Mouse (Mus musculus): ENCODE data around the gene Spop. TPM values are rescaled to one million over a fixed set of nuclear protein-coding genes. Genes with fewer than 3 reads are reported as not detected.
A peak's percentile ranks its signal among the peaks of the same experiment; 100 is the strongest.

Spop gene
- polyA plus RNA-seq, 1 experiment from 2014 or later: 77.8 TPM

DNA sequence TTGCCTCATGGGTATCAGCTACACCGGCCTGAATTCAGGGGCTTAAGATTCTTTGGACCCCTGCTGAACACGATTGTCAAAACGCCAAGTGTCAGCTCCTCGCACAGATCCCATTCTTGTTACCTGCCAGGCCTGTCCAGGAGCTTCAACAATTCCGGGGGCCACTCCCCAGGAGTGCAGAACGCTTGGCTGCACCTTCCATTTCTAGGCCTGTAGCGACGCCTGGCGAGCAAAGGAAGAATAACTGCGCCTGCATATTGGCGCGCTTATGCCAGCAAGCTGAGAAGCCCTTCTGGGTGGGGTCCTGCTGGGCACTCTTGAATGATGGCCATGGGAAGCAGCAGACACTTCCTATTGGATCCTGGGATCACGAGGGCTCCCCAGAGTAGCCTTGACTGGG is 107.7 kb downstream of the Spop start:
- 0 out of 2 replicates have a peak, but pooled peaks cover 5% of the 10 kb centered on the region for H3K4me1 ChIP-seq (replicated peaks; ENCODE audit: insufficient read depth, low read length)
- no peak overlapping the region for H3K27ac ChIP-seq
- WGBS: 1% methylated on average over 13 of the region's 13 CpGs
- H3K27me3 ChIP-seq (ENCODE audit: insufficient read depth, low read length): 0 out of 2 replicates have a peak, but pooled peaks cover 8% of the 10 kb centered on the region
- H3K36me3 ChIP-seq (ENCODE audit: insufficient read depth, low read length): no peaks in the 10 kb centered on the region
- H3K4me3 ChIP-seq (replicated peaks; ENCODE audit: low read depth, low read length): peak overlapping the region; percentile 13; the same call in 1 of the 2 replicates
- DNase-seq (ENCODE audit: low spot score): peak; percentile 83
- ATAC-seq (replicated peaks; ENCODE audit: low FRiP score, low read depth): peak; percentile 55
- H3K9ac ChIP-seq (ENCODE audit: low read depth, low read length): no peak overlapping the region
- TF ChIP-seq CTCF (IDR thresholded peaks at IDR 0.05; ENCODE audit: low read depth): peak; percentile 90
- H3K4me2 ChIP-seq (ENCODE audit: low read length): peak overlapping the region; percentile 47
- no peaks in the 10 kb centered on the region for H3K9me3 ChIP-seq (replicated peaks; ENCODE audit: low read length)

DNA sequence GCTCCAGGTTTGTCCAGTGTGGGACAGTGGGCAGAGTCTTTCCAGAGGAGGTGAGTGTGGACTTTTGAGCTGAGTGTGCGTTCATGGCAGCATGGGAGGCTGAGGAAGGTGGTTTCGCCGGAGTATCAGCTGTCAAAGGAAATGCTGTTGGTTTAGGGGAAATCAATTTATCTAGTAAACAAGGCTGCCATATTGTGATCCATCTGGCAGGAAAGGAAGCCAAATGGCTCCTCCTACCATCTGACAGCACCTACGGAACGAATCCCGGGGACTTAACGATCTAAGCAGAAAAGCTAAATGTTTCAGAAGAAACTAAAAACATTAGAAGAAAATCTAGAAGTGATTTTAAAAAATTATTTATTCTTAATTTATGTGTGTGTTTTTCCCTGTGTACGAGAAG is 113.4 kb downstream of the Spop start:
- 83% methylated on average over 8 of the region's 8 CpGs for WGBS

DNA sequence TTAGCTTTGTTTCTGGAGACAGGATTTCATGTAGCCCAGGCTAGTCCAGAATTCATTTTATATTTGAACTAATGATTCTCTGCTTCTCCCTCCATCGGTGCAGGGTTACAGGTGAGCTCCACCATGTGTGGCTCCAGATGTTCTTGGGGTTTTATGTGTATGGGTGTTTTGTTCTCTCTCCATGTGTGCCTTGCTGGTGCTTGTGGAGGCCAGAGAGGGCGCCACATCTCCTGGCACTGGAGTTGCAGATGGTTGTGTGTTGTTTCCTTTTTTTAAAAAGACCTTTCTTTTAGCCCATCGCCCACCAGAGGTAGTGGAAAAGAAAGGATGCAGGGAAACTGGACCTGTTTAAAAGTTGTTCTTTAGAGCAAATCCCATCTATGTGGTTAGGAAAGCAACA is 114.4 kb downstream of the Spop start:
- H3K4me2 ChIP-seq (ENCODE audit: low read length): no peak overlapping the region
- 83% methylated on average over 3 of the region's 3 CpGs for WGBS
- H3K9ac ChIP-seq (ENCODE audit: low read depth, low read length): no peak overlapping the region
- DNase-seq (ENCODE audit: low spot score): no peak
- no peaks in the 10 kb centered on the region for H3K36me3 ChIP-seq (ENCODE audit: insufficient read depth, low read length)
- H3K9me3 ChIP-seq (replicated peaks; ENCODE audit: low read length): no peaks in the 10 kb centered on the region
- H3K27ac ChIP-seq: no peak overlapping the region
- ATAC-seq (replicated peaks; ENCODE audit: low FRiP score, low read depth): no peak
- peak; percentile 26 for TF ChIP-seq CTCF (IDR thresholded peaks at IDR 0.05; ENCODE audit: low read depth)
- no peak overlapping the region for H3K4me3 ChIP-seq (replicated peaks; ENCODE audit: low read depth, low read length)
- H3K27me3 ChIP-seq (ENCODE audit: insufficient read depth, low read length): peaks cover 4% of the 10 kb centered on the region; the same call in 1 of the 2 replicates
- H3K4me1 ChIP-seq (replicated peaks; ENCODE audit: insufficient read depth, low read length): no peaks in the 10 kb centered on the region

More for the DNA sequence above, 113.4 kb downstream of the Spop start:
- Histone ChIP-seq H3K4me2 (ENCODE audit: low read length) (no peak overlapping the region), H3K4me3 (replicated peaks; ENCODE audit: low read depth, low read length) (no peak overlapping the region), H3K27ac (no peak overlapping the region), H3K36me3 (ENCODE audit: insufficient read depth, low read length) (no peaks in the 10 kb centered on the region), H3K9me3 (replicated peaks; ENCODE audit: low read length) (no peaks in the 10 kb centered on the region), H3K27me3 (ENCODE audit: insufficient read depth, low read length) (no peaks in the 10 kb centered on the region), H3K9ac (ENCODE audit: low read depth, low read length) (no peak overlapping the region), H3K4me1 (replicated peaks; ENCODE audit: insufficient read depth, low read length) (no peaks in the 10 kb centered on the region)
- DNase-seq (ENCODE audit: low spot score) (no peak), ATAC-seq (replicated peaks; ENCODE audit: low FRiP score, low read depth) (no peak)
- no peak for TF ChIP-seq CTCF (IDR thresholded peaks at IDR 0.05; ENCODE audit: low read depth)

DNA sequence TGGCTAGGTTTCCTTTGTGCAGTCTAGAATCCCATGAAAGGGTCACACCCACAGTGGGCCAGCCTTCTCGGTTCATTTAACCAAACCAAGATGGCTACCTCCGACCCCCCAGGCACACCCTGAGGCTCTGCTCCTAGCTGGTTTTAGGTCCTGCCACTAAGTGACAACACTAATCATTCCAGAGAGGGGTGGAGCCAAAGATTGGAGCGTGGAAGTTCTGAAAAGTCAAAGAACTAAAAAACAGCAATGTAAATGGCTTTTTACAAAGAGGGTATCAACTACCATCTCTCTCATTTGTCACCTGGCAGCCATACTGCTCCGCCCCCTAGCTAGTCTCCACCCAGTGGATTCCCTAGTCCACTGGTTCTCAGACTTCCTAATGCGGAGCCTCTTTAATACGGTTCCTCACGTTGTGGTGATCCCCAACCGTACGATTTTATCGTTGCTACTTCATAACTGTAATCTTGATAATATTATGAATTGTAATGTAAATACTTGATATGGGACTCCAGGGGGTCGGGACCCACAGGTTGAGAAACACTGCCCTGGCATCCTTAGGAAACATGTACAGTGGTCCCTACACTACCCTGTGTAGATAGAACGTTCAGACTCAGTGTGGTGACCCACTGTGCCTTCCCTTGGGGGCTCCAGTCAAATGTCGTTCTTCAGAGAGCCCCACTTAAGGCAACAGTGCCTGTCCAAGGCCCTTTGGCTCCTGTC is 118.6 kb downstream of the Spop start:
- H3K27ac ChIP-seq: no peak overlapping the region
- no peak overlapping the region for H3K4me2 ChIP-seq (ENCODE audit: low read length)
- no peak for TF ChIP-seq CTCF (IDR thresholded peaks at IDR 0.05; ENCODE audit: low read depth)
- no peak overlapping the region for H3K9ac ChIP-seq (ENCODE audit: low read depth, low read length)
- peaks cover 4% of the 10 kb centered on the region; the same call in 1 of the 2 replicates for H3K27me3 ChIP-seq (ENCODE audit: insufficient read depth, low read length)
- no peak for ATAC-seq (replicated peaks; ENCODE audit: low FRiP score, low read depth)
- H3K36me3 ChIP-seq (ENCODE audit: insufficient read depth, low read length): no peaks in the 10 kb centered on the region
- H3K4me1 ChIP-seq (replicated peaks; ENCODE audit: insufficient read depth, low read length): no peaks in the 10 kb centered on the region
- no peak overlapping the region for H3K4me3 ChIP-seq (replicated peaks; ENCODE audit: low read depth, low read length)
- 68% methylated on average over 13 of the region's 13 CpGs for WGBS
- no peak for DNase-seq (ENCODE audit: low spot score)
- H3K9me3 ChIP-seq (replicated peaks; ENCODE audit: low read length): no peaks in the 10 kb centered on the region

DNA sequence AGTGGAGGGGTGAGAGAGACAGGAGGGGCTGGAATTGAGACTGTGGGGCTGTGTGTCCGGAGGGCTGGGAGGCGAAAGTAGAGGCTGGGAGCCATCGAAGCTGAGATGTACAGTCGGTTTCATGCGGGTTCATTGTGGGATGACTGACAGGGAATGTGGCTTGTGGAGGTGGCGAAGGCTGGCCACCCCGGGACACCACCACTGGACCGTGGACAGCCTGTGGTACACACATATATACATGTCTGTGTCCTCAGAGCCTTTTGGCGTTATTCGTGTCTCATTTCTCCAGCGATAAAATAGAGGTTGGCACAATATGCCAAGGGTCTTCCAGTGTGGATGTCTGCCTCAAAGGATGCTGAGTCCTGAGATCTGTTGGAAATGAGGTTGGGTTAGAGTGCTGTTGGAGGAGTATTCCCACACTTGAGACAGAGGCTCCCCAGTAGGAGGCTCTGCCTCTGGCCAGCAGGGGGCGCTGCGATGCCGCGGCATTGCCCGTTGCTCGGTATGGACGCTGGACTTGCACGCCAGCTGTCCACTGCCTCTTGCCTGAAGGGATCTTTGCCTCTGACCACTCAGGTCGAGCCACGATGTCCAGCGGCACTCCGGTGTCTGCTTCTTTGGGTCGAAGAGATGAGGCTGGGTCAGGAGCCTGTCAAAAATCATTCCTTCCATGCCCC is 119.7 kb downstream of the Spop start:
- no peak overlapping the region for H3K9ac ChIP-seq (ENCODE audit: low read depth, low read length)

DNA sequence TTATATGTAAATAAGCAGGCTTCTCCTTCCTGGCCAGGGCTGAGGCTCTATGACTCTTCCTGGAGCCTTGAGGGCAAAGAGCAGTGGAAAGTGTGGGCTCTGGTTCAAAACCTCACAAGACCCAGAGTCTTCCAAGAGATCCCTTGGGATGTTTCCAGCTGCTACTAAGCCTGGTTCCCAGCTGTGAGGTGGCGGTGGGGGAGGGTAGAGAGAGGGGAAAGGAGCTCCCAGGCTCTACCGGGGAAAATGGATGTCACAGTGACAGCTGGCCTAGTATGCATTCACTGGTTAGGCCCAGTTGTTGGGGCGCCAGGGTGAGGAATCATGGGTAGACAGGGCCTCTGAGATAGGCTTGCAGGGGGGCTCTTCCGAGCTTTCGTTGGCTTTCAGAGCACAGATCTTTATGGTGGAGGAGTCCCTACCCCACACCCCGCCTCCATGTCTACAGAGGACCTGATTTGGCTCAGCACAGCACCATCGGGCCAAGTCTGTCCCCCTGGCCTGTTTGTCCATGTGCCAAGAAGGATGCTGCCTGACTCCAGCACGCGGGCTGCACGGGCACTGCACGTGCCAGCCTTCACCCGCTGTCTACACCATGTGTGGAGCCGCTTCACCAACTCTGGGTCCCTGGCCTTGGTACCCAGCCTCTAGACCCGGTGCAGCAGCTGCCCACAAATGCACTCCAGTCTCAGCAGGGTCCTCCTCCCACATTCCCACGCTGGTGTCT is 124.7 kb downstream of the Spop start:
- 77% methylated on average over 15 of the region's 15 CpGs for WGBS
- no peaks in the 10 kb centered on the region for H3K36me3 ChIP-seq (ENCODE audit: insufficient read depth, low read length)
- H3K4me1 ChIP-seq (replicated peaks; ENCODE audit: insufficient read depth, low read length): peaks cover 5% of the 10 kb centered on the region
- no peaks in the 10 kb centered on the region for H3K9me3 ChIP-seq (replicated peaks; ENCODE audit: low read length)
- no peak overlapping the region for H3K4me3 ChIP-seq (replicated peaks; ENCODE audit: low read depth, low read length)
- H3K4me2 ChIP-seq (ENCODE audit: low read length): no peak overlapping the region
- H3K27ac ChIP-seq: no peak overlapping the region
- ATAC-seq (replicated peaks; ENCODE audit: low FRiP score, low read depth) (no peak), DNase-seq (ENCODE audit: low spot score) (no peak)
- H3K27me3 ChIP-seq (ENCODE audit: insufficient read depth, low read length): no peaks in the 10 kb centered on the region
- TF ChIP-seq CTCF (IDR thresholded peaks at IDR 0.05; ENCODE audit: low read depth): no peak
- no peak overlapping the region for H3K9ac ChIP-seq (ENCODE audit: low read depth, low read length)

More for the DNA sequence above, 119.7 kb downstream of the Spop start:
- peak; percentile 86 for ATAC-seq (replicated peaks; ENCODE audit: low FRiP score, low read depth)
- Histone ChIP-seq H3K36me3 (ENCODE audit: insufficient read depth, low read length) (no peaks in the 10 kb centered on the region), H3K27me3 (ENCODE audit: insufficient read depth, low read length) (peaks cover 4% of the 10 kb centered on the region; the same call in 1 of the 2 replicates), H3K4me3 (replicated peaks; ENCODE audit: low read depth, low read length) (no peak overlapping the region), H3K9me3 (replicated peaks; ENCODE audit: low read length) (no peaks in the 10 kb centered on the region), H3K27ac (no peak overlapping the region), H3K4me1 (replicated peaks; ENCODE audit: insufficient read depth, low read length) (no peaks in the 10 kb centered on the region), H3K4me2 (ENCODE audit: low read length) (peak overlapping the region; percentile 36)
- TF ChIP-seq CTCF (IDR thresholded peaks at IDR 0.05; ENCODE audit: low read depth): peak; percentile 99
- WGBS: 20% methylated on average over 24 of the region's 24 CpGs
- peak; percentile 92 for DNase-seq (ENCODE audit: low spot score)
